Comparison of ENCODE assay signal across 8 mouse cellular contexts in the genomic region with DNA sequence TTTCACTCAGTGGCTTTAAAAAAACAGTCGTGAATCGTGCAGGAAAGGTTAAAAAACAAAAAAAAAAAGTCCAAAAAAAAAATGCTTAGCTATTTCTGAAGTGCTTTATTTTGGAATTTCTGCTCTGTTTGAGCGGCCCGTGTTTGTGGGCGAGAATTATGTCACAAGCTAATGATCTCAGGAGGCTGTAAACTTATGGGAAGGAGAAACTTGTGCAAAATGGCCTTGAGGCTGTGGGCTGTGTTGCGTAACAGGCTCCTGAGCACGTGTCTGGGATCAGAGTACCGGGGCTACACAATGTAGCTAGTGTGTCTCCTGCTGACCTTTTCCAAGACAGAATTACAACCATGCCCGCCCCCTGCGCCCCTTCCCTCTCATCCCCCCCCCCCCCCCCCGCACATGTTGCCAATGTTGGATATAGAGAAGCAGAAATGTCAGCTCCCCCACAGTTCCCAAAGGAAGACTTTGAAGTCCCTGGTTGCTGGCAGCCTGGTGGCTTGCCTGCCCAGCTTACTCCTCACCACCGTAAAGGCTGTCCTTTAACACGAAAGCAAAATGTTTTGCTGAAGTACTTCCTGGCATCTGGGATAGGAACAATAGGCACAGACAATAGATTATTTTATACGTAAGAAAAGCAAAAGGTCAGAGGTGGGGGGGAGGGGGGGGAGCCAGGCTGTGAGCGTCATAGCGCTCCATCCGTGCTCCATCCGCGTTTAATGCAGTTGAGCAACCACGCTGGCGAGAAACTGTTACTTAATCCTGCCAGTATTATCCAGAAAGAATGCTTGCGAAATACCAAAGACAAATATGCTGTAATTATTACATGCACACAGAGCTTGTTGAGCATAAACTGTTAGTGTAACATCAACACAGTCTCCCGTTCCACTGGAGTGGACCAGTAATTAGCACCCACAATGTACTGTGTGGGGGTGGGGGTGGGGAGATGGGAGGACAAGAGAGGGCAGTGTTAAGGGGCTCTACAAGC.
DNase-seq lines count a peak whose midpoint lies in the region; ATAC-seq and TF ChIP-seq lines count a peak whose summit lies in the region.

No protein-coding gene starts in this region.

- peaks cover 24% of the 10 kb centered on the region for H3K4me1 ChIP-seq in forebrain, postnatal 0 days (ENCODE audit: insufficient read depth)
- peaks cover 45% of the 10 kb centered on the region for H3K4me1 ChIP-seq in intestine, embryonic 15.5 days (replicated peaks)
- peaks cover 6% of the 10 kb centered on the region for H3K4me1 ChIP-seq in neural tube, embryonic 14.5 days (ENCODE audit: control insufficient read depth, insufficient read depth, low read length)

- no peaks in the 10 kb centered on the region for H3K9me3 ChIP-seq in forebrain, postnatal 0 days (ENCODE audit: low read length)
- no peaks in the 10 kb centered on the region for H3K9me3 ChIP-seq in intestine, embryonic 15.5 days
- no peaks in the 10 kb centered on the region for H3K9me3 ChIP-seq in neural tube, embryonic 14.5 days (ENCODE audit: control insufficient read depth, low read length)

- no peak overlapping the region for H3K27ac ChIP-seq in forebrain, postnatal 0 days (ENCODE audit: low read depth, low read length)
- peak overlapping the region; percentile 38; the same call in 1 of the 2 replicates for H3K27ac ChIP-seq in intestine, embryonic 15.5 days
- no peak overlapping the region for H3K27ac ChIP-seq in neural tube, embryonic 14.5 days (ENCODE audit: low read depth, low read length)

- H3K9ac ChIP-seq in forebrain, postnatal 0 days = no peak overlapping the region
- no peak overlapping the region for H3K9ac ChIP-seq in intestine, embryonic 15.5 days
- no peak overlapping the region for H3K9ac ChIP-seq in neural tube, embryonic 14.5 days (replicated peaks; ENCODE audit: low read depth, low read length)

- TF ChIP-seq CTCF in forebrain, postnatal 0 days (IDR thresholded peaks at IDR 0.05; ENCODE audit: low read depth) = no peak

- DNase-seq in 416B (ENCODE audit: low read depth) = peak; percentile 93
- peak; percentile 84 for DNase-seq in adrenal gland, postnatal 14 days
- DNase-seq in forebrain, postnatal 0 days = no peak
- peak; percentile 86 for DNase-seq in lung, adult 18-20 months

- H3K27me3 ChIP-seq in forebrain, postnatal 0 days (ENCODE audit: insufficient read depth, low read length) = no peaks in the 10 kb centered on the region
- no peaks in the 10 kb centered on the region for H3K27me3 ChIP-seq in intestine, embryonic 15.5 days (replicated peaks)
- no peaks in the 10 kb centered on the region for H3K27me3 ChIP-seq in neural tube, embryonic 14.5 days (ENCODE audit: control insufficient read depth, insufficient read depth, low read length)

- no peak overlapping the region for H3K4me3 ChIP-seq in forebrain, postnatal 0 days (ENCODE audit: low read depth, low read length)
- H3K4me3 ChIP-seq in intestine, embryonic 15.5 days (replicated peaks) = no peak overlapping the region
- H3K4me3 ChIP-seq in neural tube, embryonic 14.5 days (ENCODE audit: low read depth, low read length) = no peak overlapping the region

- peak overlapping the region; percentile 33 for H3K4me2 ChIP-seq in forebrain, postnatal 0 days (ENCODE audit: low read depth)
- 0 out of 2 replicates have a peak overlapping the region, but pooled peaks have one; percentile 22 for H3K4me2 ChIP-seq in intestine, embryonic 15.5 days (replicated peaks)
- peak overlapping the region; percentile 16; the same call in 1 of the 2 replicates for H3K4me2 ChIP-seq in neural tube, embryonic 14.5 days (ENCODE audit: low read depth, low read length)

- ATAC-seq in forebrain, postnatal 0 days = no peak; the same call in 1 of the 2 replicates
- ATAC-seq in intestine, embryonic 15.5 days = peak; percentile 73
- peak; percentile 59; the same call in 1 of the 2 replicates for ATAC-seq in neural tube, embryonic 14.5 days (ENCODE audit: low read depth)
- ATAC-seq in frontal cortex, adult (ENCODE audit: low TSS enrichment) = no peak
- ATAC-seq in erythroblast, adult 5-6 weeks (replicated peaks; ENCODE audit: low FRiP score, poor library complexity, severe bottlenecking) = no peak

- WGBS in forebrain, postnatal 0 days = 15% methylated on average over 22 of the region's 23 CpGs
- 20% methylated on average over 23 of the region's 23 CpGs for WGBS in intestine, embryonic 15.5 days
- WGBS in neural tube, embryonic 14.5 days = 29% methylated on average over 22 of the region's 23 CpGs

- H3K36me3 ChIP-seq in forebrain, postnatal 0 days (ENCODE audit: insufficient read depth) = no peaks in the 10 kb centered on the region
- H3K36me3 ChIP-seq in intestine, embryonic 15.5 days = no peaks in the 10 kb centered on the region
- no peaks in the 10 kb centered on the region for H3K36me3 ChIP-seq in neural tube, embryonic 14.5 days (ENCODE audit: control insufficient read depth, insufficient read depth, low read length)

Comparison
In these comparisons a context has a peak if more than half of its experiments do, and no peak if none do; other contexts are left out.
1. ATAC-seq: peak in intestine, embryonic 15.5 days (single experiment) and neural tube, embryonic 14.5 days (single experiment); none in forebrain, postnatal 0 days (single experiment), frontal cortex, adult (single experiment) and erythroblast, adult 5-6 weeks (single experiment).
2. Peak in every context shown above with its lines, with median percentiles within 50 percentile points of each other: H3K4me2 ChIP-seq.